Mouse (Mus musculus): ENCODE data around the gene Kcnf1.
"Not testable (repeated sequence)": the region's sequence is repeated elsewhere in the genome, so short reads cannot be mapped to it uniquely, and the experiment has no call there.

Kcnf1 gene

DNA sequence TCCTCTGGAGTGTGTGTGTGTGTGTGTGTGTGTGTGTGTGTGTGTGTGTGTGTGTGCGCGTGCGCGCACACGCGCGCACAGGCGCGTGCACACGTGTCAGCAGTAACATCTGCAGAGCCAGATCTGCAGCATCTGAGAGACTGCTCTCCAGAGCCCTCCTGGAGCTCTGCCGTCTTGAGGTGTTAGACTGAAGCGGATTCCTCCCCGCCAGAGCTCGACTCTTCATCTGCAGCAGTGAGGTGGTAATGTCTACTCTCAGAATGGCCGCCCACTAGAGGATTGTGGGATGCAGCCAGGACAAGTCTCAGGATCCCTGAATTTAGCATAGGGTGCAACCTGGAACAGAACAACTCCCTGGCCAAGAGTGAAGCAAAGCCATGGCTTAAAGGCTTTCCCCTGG, 19.1 kb downstream of the Kcnf1 start:
- DNase-seq (ENCODE audit: low read depth): no peak

- no peak for DNase-seq (ENCODE audit: low read depth)
Measured at GRCm38 (mm10) chr12:17155781-17156180, 20.9 kb downstream of the Kcnf1 start.

GRCm38 (mm10) chr12:17152840-17153239, 23.8 kb downstream of the Kcnf1 start:
- DNase-seq (ENCODE audit: low read depth): no peak

GRCm38 (mm10) chr12:17148920-17149319, 27.8 kb downstream of the Kcnf1 start:
- DNase-seq (ENCODE audit: low read depth): no peak

GRCm38 (mm10) chr12:17141791-17142190, 34.9 kb downstream of the Kcnf1 start:
- no peak for DNase-seq (ENCODE audit: low read depth)

DNA sequence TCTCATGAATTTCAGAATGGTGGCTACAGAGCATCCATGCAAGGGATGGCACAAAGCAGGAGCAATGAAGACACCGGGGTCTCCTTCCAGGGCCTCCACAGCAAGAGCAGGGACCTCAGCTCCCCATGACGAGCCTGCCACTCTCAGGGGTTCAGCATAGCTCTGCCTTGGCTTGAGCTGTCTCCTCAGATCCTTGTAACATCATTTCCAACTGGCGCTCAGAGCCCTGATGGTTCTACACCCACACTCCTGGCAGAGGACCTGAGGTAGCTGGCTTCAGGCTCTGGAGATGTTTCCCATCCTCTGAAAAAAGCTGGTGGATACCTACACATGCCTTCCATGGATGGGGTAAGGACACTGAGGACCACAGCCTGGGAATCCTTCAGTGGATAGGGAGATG, 36.3 kb downstream of the Kcnf1 start:
- no peak for DNase-seq (ENCODE audit: low read depth)

DNA sequence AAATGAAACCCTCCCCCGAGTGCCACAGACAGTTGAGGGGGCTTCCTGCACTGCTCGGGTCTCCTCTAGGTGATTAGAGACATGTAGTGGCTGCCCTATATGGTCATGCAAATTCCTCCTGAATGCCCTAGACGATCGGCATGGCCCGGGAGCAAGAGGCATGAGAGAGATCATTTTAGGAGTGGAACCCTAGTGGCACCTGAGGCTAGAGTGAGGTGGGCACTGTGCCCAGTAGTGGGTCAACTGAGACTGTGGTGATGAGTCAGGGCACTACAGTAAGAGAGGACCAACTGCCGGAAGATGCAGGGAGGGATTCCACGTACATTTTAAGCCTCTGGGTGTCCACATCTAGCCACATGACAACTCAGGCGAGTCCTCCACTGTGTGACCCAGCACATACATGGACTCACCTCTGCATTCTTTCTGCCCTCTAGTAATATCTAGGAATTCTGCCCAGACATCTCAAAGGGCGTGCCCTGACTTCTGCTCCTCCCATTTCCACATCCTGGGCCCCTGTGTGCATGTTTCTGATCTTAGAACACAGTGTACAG, 42.1 kb downstream of the Kcnf1 start:
- DNase-seq (ENCODE audit: low read depth): no peak

DNA sequence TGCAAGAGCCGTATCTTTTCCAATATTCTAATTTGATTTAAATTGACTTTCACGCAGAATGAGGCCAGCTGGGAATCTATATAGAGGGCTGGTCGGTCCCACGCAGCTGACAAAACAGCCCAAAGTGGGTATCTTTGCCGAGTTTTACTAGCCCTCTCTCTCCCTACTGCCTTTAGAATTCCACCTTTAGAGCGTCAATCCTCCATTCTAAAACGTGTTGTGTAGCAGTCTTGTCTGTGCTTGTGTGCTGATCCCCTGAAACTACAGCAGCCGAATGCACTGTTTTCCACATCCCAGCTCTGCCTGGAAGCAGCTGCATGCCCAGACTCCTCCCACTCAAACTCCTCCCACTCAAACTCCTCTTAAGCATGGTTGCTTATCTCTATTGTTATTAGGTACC, 44.4 kb downstream of the Kcnf1 start:
- DNase-seq (ENCODE audit: low read depth): no peak

GRCm38 (mm10) chr12:17131563-17131962, 45.1 kb downstream of the Kcnf1 start:
- no peak for DNase-seq (ENCODE audit: low read depth)

- not testable (repeated sequence) for DNase-seq (ENCODE audit: low read depth)
Measured at GRCm38 (mm10) chr12:17122881-17123280, 53.8 kb downstream of the Kcnf1 start.

Data from naive thymus-derived CD4-positive, alpha-beta T cell, adult 2 months (primary cell).